Mouse (Mus musculus): ENCODE results near the gene Mst1.

GRCm38 (mm10) chr9:108111101-108111592, 30.9 kb downstream of the Mst1 start:
- TF ChIP-seq GATA1 (IDR thresholded peaks at IDR 0.05; ENCODE audit: low read length) (no peak), TAL1 (IDR thresholded peaks at IDR 0.05; ENCODE audit: low read length) (no peak)

All from erythroblast, embryonic 14.5 days (primary cell).